In the genomic region with DNA sequence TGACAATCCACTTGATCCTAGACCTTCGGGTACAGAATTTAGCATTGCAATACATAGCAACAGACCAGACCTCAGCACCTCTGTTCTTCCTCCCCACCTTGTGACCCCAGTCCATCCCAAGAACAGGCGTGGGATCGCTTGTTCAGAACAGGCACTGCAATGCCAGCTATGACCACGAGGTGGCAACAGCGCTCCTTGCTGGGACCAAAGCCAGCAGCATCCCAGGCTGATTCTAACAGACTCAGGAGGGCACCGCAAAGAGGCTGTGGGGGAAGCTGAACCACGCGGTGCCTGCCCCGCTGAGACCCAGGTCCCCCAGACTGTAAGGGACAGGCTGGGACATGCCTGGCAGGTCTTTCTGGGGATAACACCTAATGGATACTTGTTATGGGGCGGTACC, we compare ENCODE assay signal across 8 mouse cellular contexts. TPM values are rescaled to one million over a fixed set of nuclear protein-coding genes. Genes with fewer than 3 reads are reported as not detected.
A peak's percentile ranks its signal among the peaks of the same experiment; 100 is the strongest.
DNase-seq lines count a peak whose midpoint lies in the region; ATAC-seq and TF ChIP-seq lines count a peak whose summit lies in the region.

No protein-coding gene starts in this region.

- H3K27me3 ChIP-seq in embryonic facial prominence, embryonic 13.5 days = no peaks in the 10 kb centered on the region
- H3K27me3 ChIP-seq in heart, embryonic 10.5 days (ENCODE audit: insufficient read depth, poor library complexity, severe bottlenecking) = no peaks in the 10 kb centered on the region
- H3K27me3 ChIP-seq in kidney, embryonic 15.5 days = no peaks in the 10 kb centered on the region
- no peaks in the 10 kb centered on the region for H3K27me3 ChIP-seq in liver, adult 2 months (ENCODE audit: control insufficient read depth, insufficient read depth, low read length)

- H3K79me2 ChIP-seq in liver, adult 2 months (ENCODE audit: control insufficient read depth, insufficient read depth, low read length) = no peaks in the 10 kb centered on the region

- 0 out of 2 replicates have a peak, but pooled peaks have one; percentile 48 for ATAC-seq in embryonic facial prominence, embryonic 13.5 days (ENCODE audit: insufficient number of reproducible peaks, insufficient read depth, low FRiP score, low TSS enrichment, low read depth)
- ATAC-seq in kidney, embryonic 15.5 days (replicated peaks; ENCODE audit: low FRiP score) = peak; percentile 33; the same call in 1 of the 2 replicates

- WGBS in embryonic facial prominence, embryonic 13.5 days = 3% methylated on average over 10 of the region's 10 CpGs
- WGBS in heart, embryonic 10.5 days = 5% methylated on average over 10 of the region's 10 CpGs
- WGBS in kidney, embryonic 15.5 days = 1% methylated on average over 10 of the region's 10 CpGs
- 7% methylated on average over 10 of the region's 10 CpGs for WGBS in liver, adult 2 months

- TF ChIP-seq POLR2A in liver, adult 2 months (IDR thresholded peaks at IDR 0.05; ENCODE audit: extremely low read depth, insufficient read depth, low read length) = no peak

- peak; percentile 82 for DNase-seq in A20 (ENCODE audit: low read depth, low spot score)
- peak; percentile 90 to 91 for DNase-seq in adrenal gland, postnatal 36 days
- peak; percentile 93 for DNase-seq in heart, embryonic 10.5 days (ENCODE audit: low spot score)
- DNase-seq in liver, adult 2 months (ENCODE audit: extremely low read depth, low read depth, low spot score) = peak; percentile 43
- peak; percentile 94 for DNase-seq in naive thymus-derived CD4-positive, alpha-beta T cell, adult 2 months (ENCODE audit: low read depth)
- DNase-seq in spleen, postnatal 4 days (ENCODE audit: low spot score in 2 of 2) = peak; percentile 87 to 97

- TF ChIP-seq CTCF in liver, adult 2 months (IDR thresholded peaks at IDR 0.05; ENCODE audit: low read depth, low read length) = peak; percentile 99

- no peak overlapping the region for H3K9ac ChIP-seq in embryonic facial prominence, embryonic 13.5 days
- no peak overlapping the region for H3K9ac ChIP-seq in kidney, embryonic 15.5 days
- no peak overlapping the region for H3K9ac ChIP-seq in liver, adult 2 months (ENCODE audit: low read depth, low read length)

- H3K36me3 ChIP-seq in embryonic facial prominence, embryonic 13.5 days = no peaks in the 10 kb centered on the region
- H3K36me3 ChIP-seq in heart, embryonic 10.5 days = no peaks in the 10 kb centered on the region
- no peaks in the 10 kb centered on the region for H3K36me3 ChIP-seq in kidney, embryonic 15.5 days
- H3K36me3 ChIP-seq in liver, adult 2 months (ENCODE audit: control insufficient read depth, insufficient read depth, low read length) = no peaks in the 10 kb centered on the region

- no peak overlapping the region for H3K4me3 ChIP-seq in embryonic facial prominence, embryonic 13.5 days
- H3K4me3 ChIP-seq in heart, embryonic 10.5 days = no peak overlapping the region
- no peak overlapping the region for H3K4me3 ChIP-seq in kidney, embryonic 15.5 days (replicated peaks)
- H3K4me3 ChIP-seq in liver, adult 2 months (ENCODE audit: insufficient read depth, low read depth, low read length) = no peak overlapping the region

- H3K27ac ChIP-seq in embryonic facial prominence, embryonic 13.5 days = no peak overlapping the region
- peak overlapping the region; percentile 30; the same call in 1 of the 2 replicates for H3K27ac ChIP-seq in heart, embryonic 10.5 days
- no peak overlapping the region for H3K27ac ChIP-seq in kidney, embryonic 15.5 days
- no peak overlapping the region for H3K27ac ChIP-seq in liver, adult 2 months (replicated peaks; ENCODE audit: insufficient read depth, low read depth, low read length)

- H3K4me1 ChIP-seq in embryonic facial prominence, embryonic 13.5 days = peaks cover 3% of the 10 kb centered on the region; the same call in 1 of the 2 replicates
- H3K4me1 ChIP-seq in heart, embryonic 10.5 days = no peaks in the 10 kb centered on the region
- H3K4me1 ChIP-seq in kidney, embryonic 15.5 days = peaks cover 4% of the 10 kb centered on the region
- H3K4me1 ChIP-seq in liver, adult 2 months (ENCODE audit: control insufficient read depth, insufficient read depth, low read length) = peaks cover 7% of the 10 kb centered on the region

- no peaks in the 10 kb centered on the region for H3K9me3 ChIP-seq in embryonic facial prominence, embryonic 13.5 days
- no peaks in the 10 kb centered on the region for H3K9me3 ChIP-seq in heart, embryonic 10.5 days
- no peaks in the 10 kb centered on the region for H3K9me3 ChIP-seq in kidney, embryonic 15.5 days (replicated peaks)

- H3K4me2 ChIP-seq in embryonic facial prominence, embryonic 13.5 days = peak overlapping the region; percentile 35; the same call in 1 of the 2 replicates
- 0 out of 2 replicates have a peak overlapping the region, but pooled peaks have one; percentile 34 for H3K4me2 ChIP-seq in kidney, embryonic 15.5 days

RNA-seq across cellular contexts. Expression of a gene that starts 13.5 kb away (rescaled TPM):
- total RNA-seq in adrenal gland, postnatal 36 days (2021) = 10 to 100 TPM in 1 of 2 experiments, 1 to 10 TPM in 1; 3.4 to 12.2 TPM
- 0.25 and 0.38 TPM in 2 replicates for polyA plus RNA-seq in embryonic facial prominence, embryonic 13.5 days (2015; fragmentation: Nextera tagmentation; extraction: Ambion mirVana)
- polyA plus RNA-seq in heart, embryonic 10.5 days (2016; fragmentation: Nextera tagmentation; extraction: Ambion mirVana) = 0.02 and 0.34 TPM in 2 replicates
- polyA plus RNA-seq in kidney, embryonic 15.5 days (2015; fragmentation: Nextera tagmentation; extraction: Ambion mirVana) = 1.0 and 1.2 TPM in 2 replicates
- 0.07 TPM in 1 of 2 replicates, not detected in the other for total RNA-seq in liver, adult 2 months (2014; rRNA removed)
- not detected in 2 replicates for polyA plus RNA-seq in liver, adult 2 months (2012; rRNA removed)

RNA-seq across cellular contexts. Expression of a gene that starts 21.6 kb away (rescaled TPM):
- 10 to 100 TPM; 16.1 to 19.4 TPM for total RNA-seq in adrenal gland, postnatal 36 days (2021)
- polyA plus RNA-seq in embryonic facial prominence, embryonic 13.5 days (2015; fragmentation: Nextera tagmentation; extraction: Ambion mirVana) = 227 and 258 TPM in 2 replicates
- polyA plus RNA-seq in heart, embryonic 10.5 days (2016; fragmentation: Nextera tagmentation; extraction: Ambion mirVana) = 438 and 609 TPM in 2 replicates
- polyA plus RNA-seq in kidney, embryonic 15.5 days (2015; fragmentation: Nextera tagmentation; extraction: Ambion mirVana) = 250 and 269 TPM in 2 replicates
- 5.7 and 8.1 TPM in 2 replicates for total RNA-seq in liver, adult 2 months (2014; rRNA removed)
- polyA plus RNA-seq in liver, adult 2 months (2012; rRNA removed) = 16.5 and 21.4 TPM in 2 replicates

RNA-seq across cellular contexts. Expression of a gene that starts 30.8 kb away (rescaled TPM):
- 10 to 100 TPM; 20.0 to 22.9 TPM for total RNA-seq in adrenal gland, postnatal 36 days (2021)
- polyA plus RNA-seq in embryonic facial prominence, embryonic 13.5 days (2015; fragmentation: Nextera tagmentation; extraction: Ambion mirVana) = 21.2 and 21.4 TPM in 2 replicates
- 19.7 and 21.0 TPM in 2 replicates for polyA plus RNA-seq in heart, embryonic 10.5 days (2016; fragmentation: Nextera tagmentation; extraction: Ambion mirVana)
- polyA plus RNA-seq in kidney, embryonic 15.5 days (2015; fragmentation: Nextera tagmentation; extraction: Ambion mirVana) = 14.1 and 17.3 TPM in 2 replicates
- total RNA-seq in liver, adult 2 months (2014; rRNA removed) = 4.5 and 4.9 TPM in 2 replicates
- polyA plus RNA-seq in liver, adult 2 months (2012; rRNA removed) = 11.3 and 12.9 TPM in 2 replicates

Comparison
In these comparisons a context has a peak if more than half of its experiments do, and no peak if none do; other contexts are left out.
1. DNase-seq: peak in every context shown above with its lines; median percentile 94 in naive thymus-derived CD4-positive, alpha-beta T cell, adult 2 months; 93 in heart, embryonic 10.5 days; 92 in spleen, postnatal 4 days; 90 in adrenal gland, postnatal 36 days; 82 in A20; 43 in liver, adult 2 months.
2. RNA of a gene that starts 21.6 kb away (polyA plus RNA-seq): 438 to 609 TPM in heart, embryonic 10.5 days, 250 to 269 TPM in kidney, embryonic 15.5 days and 227 to 258 TPM in embryonic facial prominence, embryonic 13.5 days; 16.5 to 21.4 TPM in liver, adult 2 months; every median in the first group is over 10 times any median in the second.